Mouse (Mus musculus) stomach, postnatal 0 days (tissue): ENCODE measurements around the gene A430005L14Rik.

Source experiments
- CTCF ChIP-seq: IDR thresholded peaks from 2 replicates; pipeline ENCODE4 v1.5.1; 2016; ENCODE audit warnings: antibody characterized with exemption, low read depth, mild to moderate bottlenecking, moderate library complexity
- EP300 ChIP-seq: optimal IDR thresholded peaks from 2 replicates; pipeline ENCODE3; 2016; ENCODE audit warnings: antibody characterized with exemption

DNA sequence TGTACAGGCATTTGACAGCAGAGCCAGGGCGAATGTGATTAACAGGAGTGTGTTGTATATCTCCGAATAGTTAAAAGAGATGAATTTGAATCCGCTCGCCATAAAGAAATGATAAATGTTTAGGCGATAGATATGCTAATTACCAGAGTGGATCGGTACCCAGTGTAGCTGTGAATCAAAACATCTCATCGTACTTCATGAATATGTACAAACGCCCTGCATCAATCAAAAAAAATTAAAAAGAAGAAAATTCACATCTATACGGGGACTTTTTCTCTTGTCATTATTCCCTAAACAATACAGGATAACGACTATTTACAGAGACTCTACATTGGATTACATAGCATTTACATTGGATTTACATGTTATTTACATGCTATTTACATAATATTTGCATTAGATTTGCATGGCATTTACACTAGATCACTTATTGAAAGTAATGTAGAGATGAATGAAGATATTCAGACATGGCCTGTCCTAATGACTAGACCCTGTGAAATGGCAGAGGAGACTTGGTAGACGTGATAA lies 28.2 kb upstream of the A430005L14Rik start:
- TF ChIP-seq CTCF, result no peak
- no peak for TF ChIP-seq EP300
